Mouse (Mus musculus): ENCODE data around the gene Rtkn.

DNA sequence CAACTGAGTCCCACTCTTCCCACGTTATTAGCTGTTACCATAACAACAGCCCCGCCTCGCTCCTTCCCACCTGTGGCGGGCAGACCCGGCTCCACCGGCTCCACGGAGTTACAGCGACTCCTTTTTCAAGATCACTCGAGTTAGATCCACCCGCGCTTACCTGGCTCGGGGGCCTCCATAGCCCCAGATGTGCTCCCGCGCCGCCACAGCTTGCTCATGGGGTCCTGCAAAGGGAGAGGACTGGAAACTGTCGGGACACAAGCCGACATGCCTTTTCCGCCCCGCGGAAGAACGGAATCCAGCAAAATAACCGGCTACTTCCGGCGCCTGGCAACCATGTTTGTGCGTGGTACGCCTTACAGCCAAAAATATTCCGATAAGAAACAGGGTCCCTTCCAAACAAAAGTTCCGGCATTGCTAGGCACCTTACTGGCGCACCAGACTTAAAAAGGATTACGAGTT, 10.4 kb upstream of the Rtkn start:
- TF ChIP-seq POLR2A (IDR thresholded peaks at IDR 0.05; ENCODE audit: insufficient read depth, low read depth, low read length) (peak; percentile 77), CTCF (IDR thresholded peaks at IDR 0.05) (no peak)
